Mouse (Mus musculus): ENCODE results near the gene Krt33b. TPM values are rescaled to one million over a fixed set of nuclear protein-coding genes. Genes with fewer than 3 reads are reported as not detected.

Krt33b gene
- polyA plus RNA-seq, 1 experiment from 2014 or later: not detected

DNA sequence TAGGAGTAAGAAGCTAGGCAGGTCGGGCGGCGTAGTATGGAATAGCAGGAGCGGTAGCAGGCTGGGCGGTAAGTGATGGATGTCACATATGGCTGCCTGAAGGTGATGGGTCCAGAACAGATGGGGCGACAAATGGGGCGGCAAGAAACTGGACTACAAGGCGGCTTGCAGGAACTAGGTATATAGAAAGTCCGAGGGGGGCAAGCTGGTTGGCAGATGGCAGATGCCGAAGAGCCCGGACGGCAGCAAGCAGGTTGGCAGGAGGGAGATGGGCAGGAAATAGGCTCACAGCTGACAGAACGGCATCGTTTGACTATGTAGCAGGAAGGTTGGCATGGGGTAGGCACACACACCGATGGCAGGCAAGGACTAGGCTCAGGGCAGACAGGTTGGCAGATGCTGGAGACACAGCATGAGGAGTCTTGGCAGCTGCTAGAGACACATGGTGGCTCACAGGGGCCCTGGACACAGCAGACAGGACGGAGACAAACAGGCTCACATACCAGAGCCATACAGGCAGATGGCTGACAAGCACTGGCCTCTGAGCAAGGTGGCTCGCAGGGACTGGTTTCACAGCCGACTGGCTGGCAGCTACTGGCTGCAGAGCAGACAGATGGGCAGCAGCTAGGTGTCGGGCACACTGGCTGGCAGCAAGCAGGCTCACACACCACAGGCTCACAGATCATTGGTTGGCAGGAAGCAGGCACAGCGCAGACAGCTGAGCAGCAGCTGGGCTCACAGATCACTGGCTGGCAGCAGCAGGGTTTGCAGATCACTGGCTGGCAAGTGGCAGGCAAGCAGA is 44.2 kb downstream of the Krt33b start:
- H3K27ac ChIP-seq (ENCODE audit: low read depth, low read length): no peak overlapping the region
- no peaks in the 10 kb centered on the region for H3K9me3 ChIP-seq (ENCODE audit: control insufficient read depth, low read length)
- H3K4me1 ChIP-seq (replicated peaks; ENCODE audit: control insufficient read depth, insufficient read depth, low read length): no peaks in the 10 kb centered on the region
- 82% methylated on average over 20 of the region's 20 CpGs for WGBS
- DNase-seq (ENCODE audit: low spot score): no peak
- no peaks in the 10 kb centered on the region for H3K36me3 ChIP-seq (ENCODE audit: control insufficient read depth, insufficient read depth, low read length)
- no peak overlapping the region for H3K4me3 ChIP-seq (ENCODE audit: low read depth, low read length)
- no peak overlapping the region for H3K4me2 ChIP-seq
- no peak for ATAC-seq (replicated peaks; ENCODE audit: low FRiP score)
- no peak overlapping the region for H3K9ac ChIP-seq (ENCODE audit: low read depth, low read length)
- H3K27me3 ChIP-seq (replicated peaks; ENCODE audit: control insufficient read depth, insufficient read depth, low read length): no peaks in the 10 kb centered on the region

DNA sequence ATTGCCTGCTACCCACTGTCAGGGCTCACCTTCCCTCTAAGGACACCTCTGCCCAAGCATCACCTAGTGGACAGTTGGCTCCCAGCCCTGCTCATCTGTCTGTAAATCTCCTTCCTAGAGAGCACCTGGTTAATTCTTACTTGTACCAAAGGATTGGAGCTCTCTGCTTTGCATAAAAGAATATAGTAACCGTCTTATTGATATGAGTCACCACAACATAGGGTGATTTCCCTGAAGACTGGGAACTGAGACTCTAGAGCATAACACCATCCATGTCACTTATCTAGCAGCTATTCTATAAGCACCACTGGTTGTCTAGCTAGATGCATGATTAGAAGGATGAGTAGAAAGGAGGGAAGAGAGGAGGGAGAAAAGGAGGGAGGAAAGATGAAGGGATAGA is 46.2 kb downstream of the Krt33b start:
- no peak overlapping the region for H3K4me2 ChIP-seq
- H3K4me3 ChIP-seq (ENCODE audit: low read depth, low read length): no peak overlapping the region
- no peaks in the 10 kb centered on the region for H3K36me3 ChIP-seq (ENCODE audit: control insufficient read depth, insufficient read depth, low read length)
- ATAC-seq (replicated peaks; ENCODE audit: low FRiP score) (no peak), DNase-seq (ENCODE audit: low spot score) (no peak)
- H3K4me1 ChIP-seq (replicated peaks; ENCODE audit: control insufficient read depth, insufficient read depth, low read length): no peaks in the 10 kb centered on the region
- no peak overlapping the region for H3K27ac ChIP-seq (ENCODE audit: low read depth, low read length)
- no peaks in the 10 kb centered on the region for H3K27me3 ChIP-seq (replicated peaks; ENCODE audit: control insufficient read depth, insufficient read depth, low read length)
- no peaks in the 10 kb centered on the region for H3K9me3 ChIP-seq (ENCODE audit: control insufficient read depth, low read length)
- no peak overlapping the region for H3K9ac ChIP-seq (ENCODE audit: low read depth, low read length)
- WGBS: 88% methylated on average over 1 of the region's 1 CpGs

DNA sequence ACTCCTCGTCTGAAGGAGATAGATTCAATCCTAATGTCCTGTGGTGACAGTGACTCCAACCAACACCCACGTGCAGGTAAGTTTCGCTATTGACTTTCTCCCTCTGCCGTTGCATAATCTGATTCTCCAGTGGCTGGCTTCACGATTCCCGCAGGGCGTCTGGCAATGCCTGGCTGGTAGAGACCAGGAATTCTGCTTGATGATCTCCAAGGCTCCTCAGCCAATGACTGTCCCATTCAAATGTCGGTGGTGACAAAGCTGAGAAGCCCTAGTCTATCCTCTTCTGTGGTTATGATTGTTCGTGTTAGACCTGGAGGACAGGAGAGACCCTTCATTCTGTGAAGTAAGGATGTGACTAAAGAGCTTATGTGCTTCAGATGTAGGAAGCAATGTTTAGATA is 46.9 kb downstream of the Krt33b start:
- Histone ChIP-seq H3K27ac (ENCODE audit: low read depth, low read length) (no peak overlapping the region), H3K9me3 (ENCODE audit: control insufficient read depth, low read length) (no peaks in the 10 kb centered on the region), H3K4me3 (ENCODE audit: low read depth, low read length) (no peak overlapping the region), H3K36me3 (ENCODE audit: control insufficient read depth, insufficient read depth, low read length) (no peaks in the 10 kb centered on the region), H3K4me2 (no peak overlapping the region), H3K4me1 (replicated peaks; ENCODE audit: control insufficient read depth, insufficient read depth, low read length) (no peaks in the 10 kb centered on the region), H3K27me3 (replicated peaks; ENCODE audit: control insufficient read depth, insufficient read depth, low read length) (no peaks in the 10 kb centered on the region), H3K9ac (ENCODE audit: low read depth, low read length) (no peak overlapping the region)
- DNase-seq (ENCODE audit: low spot score) (no peak), ATAC-seq (replicated peaks; ENCODE audit: low FRiP score) (no peak)
- 79% methylated on average over 9 of the region's 9 CpGs for WGBS

DNA sequence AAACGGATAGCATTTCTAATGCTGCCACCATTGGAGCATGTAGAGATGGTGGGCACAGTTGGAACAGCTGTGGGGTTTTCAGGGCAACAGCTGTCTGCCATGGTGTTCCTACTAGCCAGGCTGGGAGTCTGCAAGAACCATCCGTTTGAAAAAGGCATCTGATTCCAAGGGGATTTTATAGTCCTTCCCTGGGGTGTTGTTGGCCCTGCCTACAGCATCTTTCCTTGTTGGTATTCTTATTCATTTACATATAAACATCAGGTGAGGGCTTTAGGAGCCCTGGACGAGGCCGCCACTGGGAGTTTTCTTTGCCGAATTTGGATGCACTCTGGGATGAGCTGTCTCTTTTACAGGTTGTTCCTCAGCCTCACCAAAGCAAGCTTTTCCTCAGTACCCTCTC is 50.7 kb downstream of the Krt33b start, which contains the start of gene Krtap29-1:
Krtap29-1 (minus strand) TSS at position 101 of the 400 bp plus-strand sequence.
- H3K4me2 ChIP-seq: no peak within 1 kb of the TSS
- H3K27ac ChIP-seq (ENCODE audit: low read depth, low read length): no peak within 1 kb of the TSS
- no peaks in the 10 kb centered on the region for H3K36me3 ChIP-seq (ENCODE audit: control insufficient read depth, insufficient read depth, low read length)
- H3K4me1 ChIP-seq (replicated peaks; ENCODE audit: control insufficient read depth, insufficient read depth, low read length): no peaks in the 10 kb centered on the region
- no peaks in the 10 kb centered on the region for H3K9me3 ChIP-seq (ENCODE audit: control insufficient read depth, low read length)
- ATAC-seq (replicated peaks; ENCODE audit: low FRiP score) (no peak), DNase-seq (ENCODE audit: low spot score) (no peak)
- WGBS: 64% methylated on average over 5 of the region's 5 CpGs
- H3K4me3 ChIP-seq (ENCODE audit: low read depth, low read length): no peak within 1 kb of the TSS
- H3K27me3 ChIP-seq (replicated peaks; ENCODE audit: control insufficient read depth, insufficient read depth, low read length): no peaks in the 10 kb centered on the region
- no peak within 1 kb of the TSS for H3K9ac ChIP-seq (ENCODE audit: low read depth, low read length)

Other genes starting within 250 kb of the Krt33b start
- not detected in 2 replicates for gene Krtap4-8, start 249.2 kb downstream of the Krt33b start, polyA plus RNA-seq (2014; fragmentation: Nextera tagmentation; extraction: Ambion mirVana)
- not detected in 2 replicates for gene Krtap4-9, start 244.7 kb downstream of the Krt33b start, polyA plus RNA-seq (2014; fragmentation: Nextera tagmentation; extraction: Ambion mirVana)
- not detected in 2 replicates for gene Gm11596, start 236.4 kb downstream of the Krt33b start, polyA plus RNA-seq (2014; fragmentation: Nextera tagmentation; extraction: Ambion mirVana)
- not detected in 2 replicates for gene Gm11569, start 230.9 kb downstream of the Krt33b start, polyA plus RNA-seq (2014; fragmentation: Nextera tagmentation; extraction: Ambion mirVana)
- gene Gm11554, start 225.4 kb downstream of the Krt33b start, polyA plus RNA-seq (2014; fragmentation: Nextera tagmentation; extraction: Ambion mirVana): not detected in 2 replicates
- gene Krtap4-13, start 220.0 kb downstream of the Krt33b start, polyA plus RNA-seq (2014; fragmentation: Nextera tagmentation; extraction: Ambion mirVana): not detected in 2 replicates
- not detected in 2 replicates for gene Gm11564, start 214.2 kb downstream of the Krt33b start, polyA plus RNA-seq (2014; fragmentation: Nextera tagmentation; extraction: Ambion mirVana)
- not detected in 2 replicates for gene 2300003K06Rik, start 191.8 kb downstream of the Krt33b start, polyA plus RNA-seq (2014; fragmentation: Nextera tagmentation; extraction: Ambion mirVana)
- not detected in 2 replicates for gene Krtap4-16, start 178.3 kb downstream of the Krt33b start, polyA plus RNA-seq (2014; fragmentation: Nextera tagmentation; extraction: Ambion mirVana)
- gene Gm11568, start 172.0 kb downstream of the Krt33b start, polyA plus RNA-seq (2014; fragmentation: Nextera tagmentation; extraction: Ambion mirVana): not detected in 2 replicates
- gene Gm11559, start 165.4 kb downstream of the Krt33b start, polyA plus RNA-seq (2014; fragmentation: Nextera tagmentation; extraction: Ambion mirVana): not detected in 2 replicates
- gene Krtap9-1, start 156.5 kb downstream of the Krt33b start, polyA plus RNA-seq (2014; fragmentation: Nextera tagmentation; extraction: Ambion mirVana): not detected in 2 replicates
- not detected in 2 replicates for gene Gm11567, start 150.7 kb downstream of the Krt33b start, polyA plus RNA-seq (2014; fragmentation: Nextera tagmentation; extraction: Ambion mirVana)
- gene Krtap31-1, start 121.9 kb downstream of the Krt33b start, polyA plus RNA-seq (2014; fragmentation: Nextera tagmentation; extraction: Ambion mirVana): not detected in 2 replicates
- not detected in 2 replicates for gene Gm11565, start 115.1 kb downstream of the Krt33b start, polyA plus RNA-seq (2014; fragmentation: Nextera tagmentation; extraction: Ambion mirVana)
- gene Krtap31-2, start 93.6 kb downstream of the Krt33b start, polyA plus RNA-seq (2014; fragmentation: Nextera tagmentation; extraction: Ambion mirVana): not detected in 2 replicates
- not detected in 2 replicates for gene Krtap9-5, start 81.4 kb downstream of the Krt33b start, polyA plus RNA-seq (2014; fragmentation: Nextera tagmentation; extraction: Ambion mirVana)
- not detected in 2 replicates for gene Krtap29-1, start 50.8 kb downstream of the Krt33b start, polyA plus RNA-seq (2014; fragmentation: Nextera tagmentation; extraction: Ambion mirVana)
- gene Krtap16-1, start 43.3 kb downstream of the Krt33b start, polyA plus RNA-seq (2014; fragmentation: Nextera tagmentation; extraction: Ambion mirVana): not detected in 2 replicates
- not detected in 2 replicates for gene Krtap17-1, start 35.9 kb downstream of the Krt33b start, polyA plus RNA-seq (2014; fragmentation: Nextera tagmentation; extraction: Ambion mirVana)
- not detected in 2 replicates for gene Krt33a, start 13.7 kb downstream of the Krt33b start, polyA plus RNA-seq (2014; fragmentation: Nextera tagmentation; extraction: Ambion mirVana)
- not detected in 2 replicates for gene Krt34, start 11.7 kb upstream of the Krt33b start, polyA plus RNA-seq (2014; fragmentation: Nextera tagmentation; extraction: Ambion mirVana)
- not detected in 2 replicates for gene Krt31, start 20.7 kb upstream of the Krt33b start, polyA plus RNA-seq (2014; fragmentation: Nextera tagmentation; extraction: Ambion mirVana)
- gene Krt32, start 58.4 kb upstream of the Krt33b start, polyA plus RNA-seq (2014; fragmentation: Nextera tagmentation; extraction: Ambion mirVana): not detected in 2 replicates
- gene Krt35, start 66.4 kb upstream of the Krt33b start, polyA plus RNA-seq (2014; fragmentation: Nextera tagmentation; extraction: Ambion mirVana): not detected in 2 replicates
- not detected in 2 replicates for gene Krt36, start 75.8 kb upstream of the Krt33b start, polyA plus RNA-seq (2014; fragmentation: Nextera tagmentation; extraction: Ambion mirVana)
- gene Krt13, start 91.7 kb upstream of the Krt33b start, polyA plus RNA-seq (2014; fragmentation: Nextera tagmentation; extraction: Ambion mirVana): 0.14 TPM in 1 of 2 replicates, not detected in the other
- 0.25 TPM in 1 of 2 replicates, not detected in the other for gene Krt15, start 106.1 kb upstream of the Krt33b start, polyA plus RNA-seq (2014; fragmentation: Nextera tagmentation; extraction: Ambion mirVana)
- gene Krt19, start 118.8 kb upstream of the Krt33b start, polyA plus RNA-seq (2014; fragmentation: Nextera tagmentation; extraction: Ambion mirVana): 9.6 and 12.4 TPM in 2 replicates
- not detected in 2 replicates for gene Krt9, start 163.4 kb upstream of the Krt33b start, polyA plus RNA-seq (2014; fragmentation: Nextera tagmentation; extraction: Ambion mirVana)
- gene Krt14, start 177.7 kb upstream of the Krt33b start, polyA plus RNA-seq (2014; fragmentation: Nextera tagmentation; extraction: Ambion mirVana): 2.1 and 2.3 TPM in 2 replicates
- gene Krt16, start 219.0 kb upstream of the Krt33b start, polyA plus RNA-seq (2014; fragmentation: Nextera tagmentation; extraction: Ambion mirVana): not detected in 2 replicates
- gene Krt17, start 231.2 kb upstream of the Krt33b start, polyA plus RNA-seq (2014; fragmentation: Nextera tagmentation; extraction: Ambion mirVana): 0.32 and 0.42 TPM in 2 replicates
- gene Krt42, start 240.0 kb upstream of the Krt33b start, polyA plus RNA-seq (2014; fragmentation: Nextera tagmentation; extraction: Ambion mirVana): not detected in 2 replicates